Mouse (Mus musculus): Measurements from ENCODE around the gene Slamf9. TPM values are rescaled to one million over a fixed set of nuclear protein-coding genes. Genes with fewer than 3 reads are reported as not detected.

The Slamf9 gene
- total RNA-seq (2021): not detected
- long read RNA-seq, experiment 1: 0 reads
- long read RNA-seq, experiment 2: 0 reads

DNA sequence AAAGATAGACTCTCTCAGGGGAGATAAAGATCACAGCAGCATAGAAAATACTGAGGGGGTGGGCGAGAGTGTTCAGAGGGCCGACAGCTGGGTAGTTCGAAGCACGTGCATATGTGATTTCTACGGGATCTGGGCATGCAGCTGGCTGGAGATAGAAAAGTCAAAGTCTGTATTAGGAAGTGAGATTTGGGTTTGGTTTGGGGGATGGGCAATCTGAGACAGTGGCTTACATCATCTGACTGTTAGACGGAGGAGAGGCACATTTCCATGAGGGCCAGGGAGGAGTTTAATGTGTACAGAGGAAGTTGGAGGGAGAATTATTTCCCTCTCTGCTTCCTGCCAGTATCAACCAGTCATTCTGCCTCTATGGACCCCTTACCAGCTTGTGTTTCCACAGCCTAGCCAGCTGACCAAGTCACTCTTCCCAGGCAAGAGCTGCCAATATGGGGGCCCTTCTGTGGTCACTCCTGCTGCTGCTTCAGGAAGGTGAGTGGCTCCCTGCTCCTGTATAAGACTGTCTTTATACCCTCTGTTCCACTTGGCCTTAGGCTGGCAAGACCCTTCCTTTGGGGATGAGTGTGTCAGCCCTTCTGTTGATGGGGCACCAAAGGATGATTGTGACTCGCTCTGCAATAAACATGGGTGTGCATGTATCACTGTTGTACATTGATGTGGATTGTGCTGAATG, at the start of gene Slamf9:
Gene Slamf9 (plus strand): TSS at position 305 of the 688 bp plus-strand sequence.
- DNase-seq (ENCODE audit: low spot score in 2 of 2): no peak

GRCm38 (mm10) chr1:172426419-172426818, 48.7 kb upstream of the Slamf9 start:
- DNase-seq (ENCODE audit: low spot score in 2 of 2): no peak

DNA sequence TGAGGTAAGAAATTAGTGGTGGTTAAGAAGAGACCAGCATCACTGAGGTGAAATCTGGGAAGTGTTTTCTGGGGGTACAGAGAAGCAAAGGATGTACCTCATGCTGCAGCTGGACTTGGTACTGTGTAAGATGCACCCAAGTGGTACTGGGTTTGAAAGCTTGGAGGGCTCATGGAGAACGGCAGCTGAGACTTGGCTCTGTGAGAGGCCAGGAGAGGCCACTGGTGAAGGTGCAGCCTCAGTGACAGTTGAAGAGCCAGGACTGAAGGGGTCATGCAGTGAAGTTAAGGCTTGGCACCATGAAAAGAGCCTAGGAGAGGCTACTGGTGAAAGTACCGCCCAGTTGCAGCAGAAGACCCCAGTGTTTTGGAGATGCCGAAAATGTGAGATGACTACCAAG, 47.3 kb upstream of the Slamf9 start:
- no peak for DNase-seq (ENCODE audit: low spot score in 2 of 2)

DNA sequence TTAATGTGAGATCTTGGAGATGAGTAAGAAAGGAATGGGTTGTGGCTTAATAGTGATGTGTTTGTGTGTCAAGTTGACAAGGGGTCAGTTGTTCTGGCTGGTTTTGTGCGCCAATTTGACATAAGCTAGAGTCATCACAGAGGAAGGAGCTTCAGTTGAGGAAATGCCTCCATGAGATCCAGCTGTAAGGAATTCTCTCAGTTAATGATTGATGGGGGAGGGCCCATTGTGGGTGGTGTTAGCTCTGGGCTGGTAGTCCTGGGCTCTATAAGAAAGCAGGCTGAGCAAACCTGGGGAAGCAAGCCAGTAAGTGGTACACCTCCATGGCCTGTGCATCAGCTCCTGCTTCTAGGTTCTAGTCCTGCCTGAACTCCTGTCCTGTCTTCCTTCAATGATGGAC, 46.5 kb upstream of the Slamf9 start:
- no peak for DNase-seq (ENCODE audit: low spot score in 2 of 2)

GRCm38 (mm10) chr1:172430731-172431220, 44.4 kb upstream of the Slamf9 start:
- no peak for DNase-seq (ENCODE audit: low spot score in 2 of 2)

DNA sequence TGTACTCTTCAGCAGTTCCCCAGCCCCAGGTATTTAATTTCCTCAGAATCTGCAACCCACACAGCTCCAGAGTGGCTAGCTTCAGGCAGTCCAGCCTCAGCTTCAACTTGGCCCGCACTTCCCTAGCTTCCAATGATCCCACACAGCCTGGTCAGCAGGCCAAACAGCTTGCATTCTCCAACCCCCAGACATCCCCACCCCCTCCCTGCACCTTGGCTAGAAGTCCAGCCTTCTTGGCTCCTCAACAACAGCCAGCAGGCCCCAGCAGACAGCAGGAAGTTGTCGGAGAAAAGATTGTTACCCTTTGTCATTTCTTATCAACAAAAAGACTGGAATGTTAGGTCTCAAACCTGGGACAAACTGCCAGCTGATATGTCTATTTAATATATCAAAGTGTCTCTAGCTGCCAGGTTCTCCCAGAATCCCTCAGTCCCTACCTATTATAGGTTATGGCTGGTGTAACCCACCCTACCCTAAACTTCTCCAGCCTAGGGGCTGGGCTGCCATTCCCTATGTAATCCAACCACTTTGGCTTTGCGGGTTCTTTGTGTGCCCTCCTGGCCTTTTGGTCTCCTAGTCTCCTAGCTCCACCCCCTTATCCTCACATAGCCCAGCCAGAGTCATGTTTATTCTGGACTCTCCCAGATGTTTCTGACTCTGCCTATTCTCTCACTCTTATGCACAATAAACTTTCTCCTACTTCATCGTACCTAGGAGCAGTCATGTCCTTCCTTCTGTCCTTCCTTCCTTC, 43.1 kb upstream of the Slamf9 start:
- no peak for DNase-seq (ENCODE audit: low spot score in 2 of 2)

- DNase-seq (ENCODE audit: low spot score in 2 of 2): no peak
These were observed 42.6 kb upstream of the Slamf9 start for GRCm38 (mm10) chr1:172432587-172432955.

- no peak for DNase-seq (ENCODE audit: low spot score in 2 of 2)
These were observed 41.9 kb upstream of the Slamf9 start for GRCm38 (mm10) chr1:172433012-172433850.

DNA sequence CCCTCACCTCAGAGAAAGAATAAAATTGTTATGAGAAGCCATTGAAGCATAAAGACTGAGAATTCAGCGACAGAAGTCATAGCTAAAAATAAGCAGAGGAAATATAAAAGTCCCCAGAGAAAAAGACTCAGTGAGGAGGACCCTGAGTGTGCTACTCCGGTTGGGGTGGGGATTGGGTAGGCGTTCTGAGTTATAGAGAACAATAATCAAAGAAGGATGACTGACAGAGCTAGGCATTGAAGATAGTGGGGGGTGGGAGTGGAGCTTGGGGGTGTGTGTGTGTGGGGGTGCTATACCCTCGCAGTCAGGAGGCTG, 41.4 kb upstream of the Slamf9 start:
- no peak for DNase-seq (ENCODE audit: low spot score in 2 of 2)

GRCm38 (mm10) chr1:172436785-172437184, 38.4 kb upstream of the Slamf9 start:
- DNase-seq (ENCODE audit: low spot score in 2 of 2): no peak

DNA sequence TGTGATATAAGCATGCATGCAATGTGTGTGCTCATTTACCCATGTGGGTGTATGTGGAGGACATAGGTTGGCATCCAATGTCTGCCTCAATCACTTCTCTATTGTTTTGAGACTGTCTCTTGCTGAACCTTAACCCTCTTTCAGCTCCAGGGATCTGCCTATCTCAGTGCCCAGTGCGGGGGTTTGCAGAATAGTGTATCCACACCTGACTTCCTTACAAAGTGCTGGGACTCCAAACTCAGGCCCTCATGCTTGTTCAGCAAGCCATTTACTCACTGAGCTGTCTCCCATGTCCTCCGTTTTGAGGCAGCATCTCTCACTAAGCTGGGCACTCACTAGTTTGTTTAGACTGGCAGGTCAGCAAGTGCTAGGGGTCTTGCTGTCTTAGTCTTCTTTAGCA, 36.5 kb upstream of the Slamf9 start:
- DNase-seq (ENCODE audit: low spot score in 2 of 2): no peak

DNA sequence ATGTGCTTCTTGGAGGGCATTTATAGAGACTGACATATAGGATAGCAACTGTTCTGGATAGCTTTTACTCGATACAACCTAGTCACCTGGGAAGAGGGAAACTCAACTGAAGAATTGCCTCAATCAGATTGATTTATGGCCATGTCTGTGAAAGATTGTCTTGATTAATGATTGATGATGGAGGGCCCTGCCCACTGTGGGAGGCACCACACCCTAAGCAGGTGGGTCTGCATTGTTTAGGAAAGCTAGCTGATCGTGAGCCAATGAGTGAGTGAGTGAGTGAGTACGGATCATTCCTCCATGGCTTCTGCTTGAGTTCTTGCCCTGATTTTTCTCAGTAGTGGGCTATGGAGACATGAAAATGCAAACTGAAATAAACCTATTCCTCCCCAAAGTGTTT, 34.6 kb upstream of the Slamf9 start:
- DNase-seq (ENCODE audit: low spot score in 2 of 2): no peak

DNA sequence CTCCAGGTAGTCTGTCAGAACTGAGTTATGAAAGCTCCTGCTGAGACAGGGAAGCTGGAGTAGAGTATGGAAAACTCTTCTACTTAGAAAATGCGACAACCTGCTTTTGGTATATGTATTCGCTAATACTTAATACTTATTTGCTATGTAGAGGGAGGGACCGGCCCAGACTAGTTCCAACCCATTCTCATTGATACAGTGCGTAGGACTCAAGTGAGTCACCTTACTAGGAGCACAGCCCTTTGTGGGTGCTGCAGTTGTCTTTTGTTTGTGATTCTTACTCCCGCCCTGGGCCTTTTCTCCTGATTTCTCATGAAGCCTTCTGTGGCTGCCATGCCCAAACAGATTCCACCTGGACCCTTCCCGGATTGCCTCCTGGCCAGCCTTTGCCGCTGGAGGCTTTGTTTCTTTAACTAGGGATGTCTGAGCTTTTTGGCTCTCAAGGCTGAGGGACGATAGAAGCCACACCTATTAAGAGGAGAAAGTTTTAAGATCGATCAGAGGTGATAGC, 33.2 kb upstream of the Slamf9 start:
- no peak for DNase-seq (ENCODE audit: low spot score in 2 of 2)

GRCm38 (mm10) chr1:172450226-172450625, 24.9 kb upstream of the Slamf9 start:
- no peak for DNase-seq (ENCODE audit: low spot score in 2 of 2)

GRCm38 (mm10) chr1:172450848-172451470, 24.2 kb upstream of the Slamf9 start:
- DNase-seq (ENCODE audit: low spot score in 2 of 2): no peak

DNA sequence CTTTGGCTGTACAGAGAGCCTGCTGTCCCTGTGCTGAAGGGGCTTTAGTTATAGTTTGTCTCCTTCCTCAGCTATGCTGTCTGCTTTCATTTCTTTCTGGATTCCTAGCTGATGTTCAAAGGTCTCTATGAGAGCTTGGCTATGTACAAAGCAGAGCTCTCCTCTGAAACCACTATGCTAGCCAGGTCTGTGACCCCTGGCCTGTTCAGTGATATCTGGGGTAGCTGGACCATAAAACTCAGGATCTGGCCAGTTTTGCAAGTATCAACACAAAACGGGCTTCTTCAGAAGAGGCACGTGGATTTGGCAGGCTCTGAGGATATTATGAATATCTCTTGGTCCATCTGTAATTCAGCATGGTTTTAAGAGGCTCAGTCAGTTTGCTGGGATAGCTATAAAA, 22.2 kb upstream of the Slamf9 start:
- no peak for DNase-seq (ENCODE audit: low spot score in 2 of 2)

DNA sequence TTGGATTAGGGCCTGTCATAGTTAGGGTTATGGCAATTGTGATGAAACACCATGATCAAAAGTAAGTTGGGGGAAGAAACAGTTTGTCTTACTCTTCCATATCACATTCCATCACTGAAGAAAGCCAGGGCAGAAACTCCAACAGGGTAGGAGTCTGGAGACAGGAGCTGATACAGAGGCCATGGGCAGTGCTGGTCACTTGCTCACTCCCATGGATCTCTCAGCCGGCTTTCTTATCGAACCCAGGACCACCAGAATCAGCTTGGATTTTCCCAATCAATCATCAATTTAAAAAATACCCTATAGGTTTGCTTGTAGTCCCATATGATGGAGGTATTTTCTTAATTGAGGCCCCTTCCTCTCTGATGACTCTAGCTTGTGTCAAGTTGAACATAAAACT, 21.3 kb upstream of the Slamf9 start:
- DNase-seq (ENCODE audit: low spot score in 2 of 2): no peak

DNA sequence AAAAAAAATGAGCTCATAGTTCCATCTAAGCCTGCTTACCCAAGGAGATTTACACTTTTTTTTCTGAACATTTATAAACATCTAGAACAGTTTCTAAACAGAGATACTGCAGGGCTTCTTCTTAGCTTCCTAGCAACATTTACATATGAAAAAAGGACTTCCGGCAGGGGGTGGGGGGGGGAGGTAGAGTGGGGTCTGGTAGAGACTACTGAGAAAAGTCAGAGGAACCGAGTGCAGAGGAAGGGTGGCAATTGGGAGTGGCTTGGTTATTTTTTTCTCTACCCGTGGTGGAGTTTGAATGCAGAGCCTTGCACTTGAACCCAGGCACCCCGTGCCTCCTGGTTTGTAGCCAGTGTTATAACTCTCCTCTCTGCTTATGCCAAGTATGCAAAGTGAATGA, 19.7 kb upstream of the Slamf9 start:
- DNase-seq (ENCODE audit: low spot score in 2 of 2): no peak

DNA sequence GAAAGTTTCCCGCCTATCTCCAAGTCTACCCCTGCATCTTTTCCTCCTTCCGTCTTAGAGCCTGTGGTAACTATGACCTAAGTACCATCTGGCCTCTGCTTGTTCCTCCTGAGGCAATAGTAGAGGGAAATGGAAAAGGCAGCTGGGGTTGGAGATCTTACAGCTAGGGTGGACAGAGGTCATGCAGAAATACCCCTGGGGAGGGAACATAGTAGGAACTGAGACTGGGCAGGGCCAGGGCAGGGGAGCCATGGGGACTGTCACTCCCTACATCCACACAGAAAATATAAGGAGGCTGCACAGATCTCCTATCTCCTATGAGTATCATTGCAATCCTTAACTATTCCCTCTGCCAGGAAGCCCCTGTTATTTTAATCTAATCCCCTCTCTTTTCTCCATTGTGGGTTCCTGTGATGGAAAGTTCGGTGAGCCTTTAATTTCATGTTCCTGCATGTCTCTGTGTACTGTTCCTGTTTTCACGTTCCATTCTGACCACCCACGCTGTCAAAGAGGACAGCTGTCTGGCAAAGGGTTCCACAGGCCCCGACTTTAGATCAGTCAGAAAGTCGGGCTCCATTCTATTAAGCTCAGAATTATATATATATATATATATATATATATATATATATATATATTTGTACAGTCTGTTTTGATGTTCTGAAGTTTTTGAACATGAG, 19.0 kb upstream of the Slamf9 start:
- no peak for DNase-seq (ENCODE audit: low spot score in 2 of 2)

DNA sequence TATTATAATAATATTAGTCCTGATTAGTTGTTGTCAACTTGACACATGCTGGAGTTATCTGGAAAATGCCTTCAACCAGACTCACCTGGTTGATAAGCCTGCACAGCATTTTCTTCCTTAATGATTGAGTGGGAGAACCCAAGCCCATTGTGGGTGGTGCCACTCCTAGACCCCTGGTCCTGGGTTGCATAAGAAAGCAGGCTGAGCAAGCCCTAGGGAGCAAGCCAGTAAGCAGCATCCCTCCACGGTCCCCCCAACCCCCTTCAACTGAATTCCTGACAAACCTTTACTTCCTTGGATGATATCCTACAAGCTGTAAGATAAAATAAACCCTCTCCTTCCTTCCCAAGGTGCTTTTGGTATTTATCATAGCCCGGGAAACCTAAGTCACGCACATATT, 18.0 kb upstream of the Slamf9 start:
- DNase-seq (ENCODE audit: low spot score in 2 of 2): no peak

- DNase-seq (ENCODE audit: low spot score in 2 of 2): no peak
These were observed 17.1 kb upstream of the Slamf9 start for GRCm38 (mm10) chr1:172458041-172458440.

All from layer of hippocampus, postnatal 14 days (tissue).